Mouse (Mus musculus) left cerebral cortex, adult 9 months (tissue): ENCODE measurements around the gene Rictor.

Source experiments
- DNase-seq, 2 experiments: peaks; one replicate each; pipeline ENCODE4 v3.0.0; 2022; ENCODE audit warnings: low spot score in 2 of 2

The Rictor gene

GRCm38 (mm10) chr15:6707936-6708525 is at the start of gene Rictor:
Gene Rictor (plus strand): TSS chr15:6708379.
- peak in 1 of 2 experiments; percentile 64 for DNase-seq

- no peak for DNase-seq
Observed at GRCm38 (mm10) chr15:6661951-6662350, 46.2 kb upstream of the Rictor start.

- DNase-seq: no peak
Observed at GRCm38 (mm10) chr15:6663991-6664390, 44.2 kb upstream of the Rictor start.

- no peak for DNase-seq
Observed at GRCm38 (mm10) chr15:6666072-6666471, 42.1 kb upstream of the Rictor start.

- DNase-seq: no peak
Observed at GRCm38 (mm10) chr15:6668793-6669437, 39.3 kb upstream of the Rictor start.

GRCm38 (mm10) chr15:6678479-6678878 is 29.7 kb upstream of the Rictor start:
- no peak for DNase-seq

- DNase-seq: no peak
Observed at GRCm38 (mm10) chr15:6702164-6702563, 6.0 kb upstream of the Rictor start.

- DNase-seq: no peak
Observed at GRCm38 (mm10) chr15:6705351-6705901, 2.8 kb upstream of the Rictor start.

GRCm38 (mm10) chr15:6707551-6707935 is 636 bp upstream of the Rictor start:
- DNase-seq: peak in 1 of 2 experiments; percentile 56

- peak in 1 of 2 experiments; percentile 35 for DNase-seq
Observed at GRCm38 (mm10) chr15:6708526-6709441, 605 bp downstream of the Rictor start.

GRCm38 (mm10) chr15:6709618-6710017 is 1.4 kb downstream of the Rictor start:
- DNase-seq: no peak

- no peak for DNase-seq
Observed at GRCm38 (mm10) chr15:6710341-6710740, 2.2 kb downstream of the Rictor start.

- no peak for DNase-seq
Observed at GRCm38 (mm10) chr15:6711226-6711625, 3.0 kb downstream of the Rictor start.

- no peak for DNase-seq
Observed at GRCm38 (mm10) chr15:6714819-6715218, 6.6 kb downstream of the Rictor start.

- no peak for DNase-seq
Observed at GRCm38 (mm10) chr15:6715237-6715636, 7.1 kb downstream of the Rictor start.

GRCm38 (mm10) chr15:6721385-6721784 is 13.2 kb downstream of the Rictor start:
- no peak for DNase-seq

GRCm38 (mm10) chr15:6721802-6722201 is 13.6 kb downstream of the Rictor start:
- no peak for DNase-seq

GRCm38 (mm10) chr15:6722405-6723176 is 14.4 kb downstream of the Rictor start:
- no peak for DNase-seq

GRCm38 (mm10) chr15:6723338-6723737 is 15.2 kb downstream of the Rictor start:
- DNase-seq: no peak

- DNase-seq: no peak
Observed at GRCm38 (mm10) chr15:6724442-6724841, 16.3 kb downstream of the Rictor start.

GRCm38 (mm10) chr15:6726130-6726808 is 18.1 kb downstream of the Rictor start:
- DNase-seq: no peak
